Mouse (Mus musculus) adipocyte (in vitro differentiated cells): ENCODE data around the gene Olfr433.
"Not testable (repeated sequence)": the region's sequence is repeated elsewhere in the genome, so short reads cannot be mapped to it uniquely, and the experiment has no call there.

Experiments used
- DNase-seq: peaks from one replicate; pipeline ENCODE4 v3.0.0-alpha.2; 2016; ENCODE audit warnings: low spot score

The Olfr433 gene

GRCm38 (mm10) chr1:174040523-174041177 lies at the start of gene Olfr433:
TSS of gene Olfr433 (plus strand) at chr1:174040705.
- peak; percentile 72 for DNase-seq

GRCm38 (mm10) chr1:173995003-173995402 lies 45.5 kb upstream of the Olfr433 start:
- DNase-seq: no peak

DNA sequence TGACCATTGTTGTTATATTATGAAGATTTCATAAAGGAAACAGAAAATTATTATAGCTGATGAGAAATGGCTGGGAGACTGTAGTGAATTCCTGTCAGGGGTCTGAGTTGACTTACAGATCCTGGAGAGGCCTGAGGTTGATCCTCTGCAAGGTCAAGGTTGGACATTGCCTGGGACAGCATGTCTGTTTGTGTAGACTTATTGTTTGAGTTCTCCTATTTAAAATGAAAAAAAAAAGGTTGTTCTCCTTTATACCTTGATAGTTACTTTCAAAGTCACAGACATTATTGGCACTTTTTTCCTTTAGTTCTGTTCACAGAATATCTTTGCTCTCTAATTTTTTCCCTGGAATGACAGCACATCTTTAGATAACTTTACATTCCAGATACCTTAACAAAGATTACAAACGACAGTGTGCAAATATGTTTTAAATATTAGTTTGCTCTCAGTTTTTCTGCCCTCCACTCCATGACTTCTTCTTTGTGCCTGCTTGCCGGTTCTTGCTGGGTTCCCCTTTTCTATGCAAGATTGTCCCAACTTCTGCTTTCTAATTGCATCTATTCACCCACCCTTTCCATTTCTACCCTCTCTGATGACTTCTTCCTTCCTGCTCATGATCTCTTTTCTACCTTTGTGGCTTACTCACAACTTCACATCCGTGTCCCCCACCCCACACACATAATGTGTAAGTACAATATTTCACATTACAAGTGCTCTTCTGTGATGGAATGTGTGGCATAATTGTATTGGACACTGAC lies 36.0 kb upstream of the Olfr433 start:
- not testable (repeated sequence) for DNase-seq

DNA sequence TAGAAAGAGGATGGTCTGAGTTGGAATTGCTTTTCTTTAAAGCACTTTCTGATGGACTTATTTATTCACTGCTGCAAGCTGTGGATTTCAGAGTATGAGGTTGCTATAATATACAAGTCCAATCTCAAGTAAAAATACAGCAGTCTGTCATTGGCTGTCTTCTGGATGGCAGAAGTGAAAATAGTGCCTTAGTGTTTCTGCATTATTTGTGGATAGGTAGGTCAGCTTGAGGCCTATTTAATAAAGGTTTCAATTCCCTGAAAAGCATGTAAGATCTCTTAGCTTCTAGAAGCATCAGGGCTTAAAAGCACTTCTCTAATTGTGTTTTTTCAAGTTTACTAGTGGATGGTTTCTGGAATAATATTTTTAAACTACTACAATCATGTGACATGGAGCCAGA lies 33.5 kb upstream of the Olfr433 start:
- DNase-seq: not testable (repeated sequence)

DNA sequence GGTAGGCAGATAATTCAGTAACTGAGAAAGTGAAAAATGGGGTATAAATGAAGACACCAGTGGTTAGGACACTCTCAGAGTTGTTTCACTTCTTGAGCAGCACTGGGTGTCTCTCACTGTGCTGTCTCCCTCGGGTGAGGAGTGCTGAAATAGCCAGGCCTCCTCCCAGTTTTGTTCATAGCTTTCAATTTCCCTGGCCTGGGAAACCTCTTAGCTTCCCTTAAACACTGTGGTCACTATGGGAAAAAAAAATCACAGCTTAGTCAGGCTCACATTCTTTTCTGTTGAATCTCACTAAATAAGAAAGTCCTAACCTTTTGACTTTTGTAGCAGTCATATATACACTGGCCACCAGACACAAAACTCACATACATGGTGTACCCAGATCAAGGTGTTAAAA lies 8.8 kb upstream of the Olfr433 start, which contains the start of gene Ifi205:
Gene Ifi205, minus strand, starts transcription at position 113 of the 400 bp plus-strand sequence.
- DNase-seq: no peak

DNA sequence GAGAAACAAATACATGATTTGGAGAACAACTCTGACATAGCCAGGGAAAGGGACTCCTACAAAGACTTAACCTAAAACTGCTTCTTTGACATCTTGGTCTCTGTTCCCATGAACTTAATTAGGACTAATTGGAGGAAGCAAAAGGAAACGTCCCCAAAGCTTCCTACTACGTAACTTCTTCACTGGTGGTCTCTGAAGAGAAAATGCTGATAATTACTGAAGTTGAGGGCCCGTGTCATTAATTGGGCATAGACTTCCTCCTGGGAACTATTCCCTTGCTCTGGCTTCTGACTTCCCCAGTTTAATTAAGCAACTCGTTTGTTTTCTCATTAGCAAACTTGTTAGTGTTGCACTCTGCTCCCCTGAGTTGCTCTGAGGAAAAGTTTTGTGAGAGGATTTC lies 4.7 kb upstream of the Olfr433 start:
- DNase-seq: no peak

DNA sequence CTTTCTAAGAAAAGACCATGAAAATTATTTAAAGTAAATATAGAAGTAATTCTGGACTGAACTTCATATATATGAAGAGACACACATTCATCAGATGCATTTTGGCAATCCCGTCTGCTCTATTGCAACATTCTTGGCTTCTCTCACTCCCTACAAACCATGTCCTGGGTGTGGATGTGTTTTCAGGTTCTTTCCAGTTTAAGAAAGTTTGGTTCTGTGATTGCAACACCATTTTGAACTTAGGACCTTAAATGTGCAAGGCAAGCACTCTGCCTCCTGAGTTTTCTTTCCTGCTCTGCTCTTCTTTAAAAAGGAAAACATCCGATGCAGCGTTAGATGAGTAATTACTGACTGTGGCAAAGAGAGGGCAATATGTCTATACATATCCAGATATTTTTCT lies 2.0 kb upstream of the Olfr433 start:
- peak; percentile 89 for DNase-seq

DNA sequence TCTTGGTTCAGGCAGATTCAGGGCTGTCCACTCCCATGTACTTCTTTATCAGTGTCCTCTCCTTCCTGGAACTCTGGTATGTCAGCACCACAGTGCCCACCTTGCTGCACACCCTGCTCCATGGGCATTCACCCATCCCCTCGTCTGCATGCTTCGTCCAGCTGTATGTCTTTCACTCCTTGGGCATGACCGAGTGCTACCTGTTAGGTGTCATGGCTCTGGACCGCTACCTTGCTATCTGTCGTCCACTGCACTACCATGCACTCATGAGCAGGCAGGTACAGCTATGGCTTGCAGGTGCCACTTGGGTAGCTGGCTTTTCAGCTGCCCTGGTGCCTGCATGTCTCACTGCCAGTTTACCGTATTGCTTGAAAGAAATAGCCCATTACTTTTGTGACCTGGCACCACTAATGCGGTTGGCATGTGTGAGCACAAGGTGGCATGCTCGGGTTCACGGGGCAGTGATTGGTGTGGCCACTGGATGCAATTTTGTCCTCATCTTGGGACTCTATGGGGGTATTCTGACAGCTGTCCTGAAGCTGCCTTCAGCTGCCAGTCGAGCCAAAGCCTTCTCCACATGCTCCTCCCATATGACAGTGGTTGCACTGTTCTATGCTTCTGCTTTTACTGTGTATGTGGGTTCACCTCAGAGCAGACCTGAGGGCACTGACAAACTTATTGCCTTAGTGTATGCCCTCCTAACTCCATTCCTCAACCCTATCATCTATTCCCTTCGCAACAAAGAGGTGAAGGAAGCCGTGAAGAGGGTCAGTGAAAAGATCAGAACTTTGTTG lies 1.8 kb downstream of the Olfr433 start:
- DNase-seq: not testable (repeated sequence)

DNA sequence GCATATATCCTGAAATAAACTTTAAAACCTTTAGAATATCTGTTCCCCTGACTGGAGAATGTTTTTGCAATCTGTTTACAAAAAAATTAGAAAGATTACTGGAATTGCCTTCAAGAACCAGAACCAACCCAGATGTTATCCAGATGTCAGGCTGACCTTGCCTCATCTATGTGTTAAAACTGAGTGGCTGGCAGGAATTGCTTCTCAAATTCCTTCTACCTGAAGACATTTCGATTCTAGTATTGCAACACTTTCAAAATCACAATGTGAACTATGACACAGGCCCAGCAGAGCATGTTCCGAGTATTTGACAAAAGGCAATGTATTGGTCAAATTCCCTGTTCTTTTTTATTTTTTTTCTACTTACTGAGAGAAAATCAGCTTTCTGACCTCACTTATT lies 3.9 kb downstream of the Olfr433 start:
- peak; percentile 72 for DNase-seq

DNA sequence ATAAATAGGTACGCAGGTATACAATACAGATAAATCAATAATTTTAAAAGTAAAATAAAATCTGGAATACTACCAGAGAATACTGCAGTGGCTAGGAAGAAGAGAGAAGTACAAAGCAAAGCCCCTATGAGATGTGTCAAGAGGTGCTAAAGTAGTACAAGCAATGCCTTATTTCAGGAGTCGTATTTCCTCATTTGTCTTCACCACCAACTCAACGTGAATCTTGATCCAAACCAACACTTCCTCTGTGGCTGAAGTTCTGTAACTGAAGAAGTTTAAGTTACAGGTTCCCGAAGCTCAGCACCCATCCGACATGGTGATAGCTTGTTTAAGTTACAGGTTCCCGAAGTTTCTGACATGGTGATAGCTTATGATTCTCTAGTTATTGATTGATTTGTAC lies 7.7 kb downstream of the Olfr433 start:
- DNase-seq: not testable (repeated sequence)

- no peak for DNase-seq
Measured at GRCm38 (mm10) chr1:174048893-174049292, 8.4 kb downstream of the Olfr433 start, which contains the start of gene Olfr432. TSS of gene Olfr432 (plus strand) at chr1:174049205.

GRCm38 (mm10) chr1:174049357-174049756 lies 8.9 kb downstream of the Olfr433 start:
- DNase-seq: not testable (repeated sequence)

DNA sequence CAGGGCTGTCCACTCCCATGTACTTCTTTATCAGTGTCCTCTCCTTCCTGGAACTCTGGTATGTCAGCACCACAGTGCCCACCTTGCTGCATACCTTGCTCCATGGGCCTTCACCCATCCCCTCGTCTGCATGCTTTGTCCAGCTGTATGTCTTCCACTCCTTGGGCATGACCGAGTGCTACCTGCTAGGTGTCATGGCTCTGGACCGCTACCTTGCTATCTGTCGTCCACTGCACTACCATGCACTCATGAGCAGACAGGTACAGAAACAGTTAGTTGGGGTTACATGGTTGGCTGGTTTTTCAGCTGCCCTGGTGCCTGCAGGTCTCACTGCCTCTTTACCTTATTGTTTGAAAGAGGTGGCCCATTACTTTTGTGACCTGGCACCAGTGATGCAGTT lies 10.0 kb downstream of the Olfr433 start:
- no peak for DNase-seq

GRCm38 (mm10) chr1:174051515-174051914 lies 11.0 kb downstream of the Olfr433 start:
- no peak for DNase-seq

- DNase-seq: no peak
Measured at GRCm38 (mm10) chr1:174051931-174052536, 11.5 kb downstream of the Olfr433 start.

DNA sequence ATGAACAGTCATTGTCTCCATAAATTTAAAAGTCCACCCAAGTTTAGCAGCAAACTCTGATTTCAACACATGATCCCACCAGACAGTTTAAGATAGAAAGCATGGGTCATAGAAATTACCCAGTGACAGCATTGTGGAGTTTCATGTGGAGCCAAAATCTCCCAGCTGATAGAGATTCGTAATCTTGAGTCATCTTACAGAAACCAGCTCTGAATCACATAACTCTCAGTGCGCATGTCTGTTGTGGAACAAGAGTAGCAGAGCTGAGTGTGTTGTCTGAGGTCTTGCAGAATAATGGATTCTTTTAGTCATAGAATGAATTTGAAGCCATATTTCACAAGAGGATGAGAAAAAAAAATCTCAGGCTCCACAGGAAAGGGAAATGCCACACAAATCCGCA lies 12.5 kb downstream of the Olfr433 start:
- DNase-seq: peak; percentile 40

DNA sequence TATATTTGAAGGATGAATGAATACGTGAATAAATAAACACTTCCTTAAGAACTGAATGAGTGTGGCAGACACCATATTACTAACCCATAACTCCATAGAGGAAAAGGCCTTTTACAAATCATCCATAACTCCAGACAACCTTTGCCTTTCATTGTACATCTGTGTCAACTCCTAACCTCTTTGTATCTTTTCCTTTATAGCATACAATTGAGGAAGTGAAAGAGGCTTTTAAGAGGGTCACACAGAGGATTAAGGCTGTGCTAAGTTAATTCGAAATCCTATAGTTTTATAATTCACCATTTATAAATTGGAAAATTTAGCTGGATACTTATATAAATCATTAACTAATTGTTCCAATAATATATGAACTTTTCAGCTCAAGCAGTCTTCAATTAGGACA lies 14.7 kb downstream of the Olfr433 start:
- DNase-seq: no peak

DNA sequence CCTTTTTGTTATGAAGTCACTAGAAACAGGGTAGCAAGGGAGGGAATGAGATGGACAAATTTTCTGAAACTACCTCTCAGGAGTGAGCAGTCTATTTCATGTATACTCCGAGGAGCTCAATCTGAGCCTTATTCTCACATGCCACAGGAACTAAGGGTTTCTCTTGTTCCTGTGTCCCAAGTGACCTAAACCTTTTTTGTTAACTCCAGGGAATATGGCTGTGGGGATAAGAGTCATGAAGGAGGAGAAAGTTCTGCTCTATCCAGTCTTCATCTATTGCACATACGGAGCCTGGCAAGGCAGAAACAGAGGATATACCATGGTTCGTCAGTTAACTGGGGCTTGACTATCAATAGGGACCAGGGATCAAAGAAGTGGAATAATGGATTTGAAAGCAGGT lies 25.8 kb downstream of the Olfr433 start, which contains the start of gene Olfr430:
Gene Olfr430, plus strand, starts transcription at position 301 of the 400 bp plus-strand sequence.
- no peak for DNase-seq

GRCm38 (mm10) chr1:174084031-174084430 lies 43.5 kb downstream of the Olfr433 start, which contains the start of gene Olfr429:
TSS of gene Olfr429 (plus strand) at chr1:174084331.
- DNase-seq: no peak
